Mouse (Mus musculus): ENCODE results near the gene Grm4. TPM values are rescaled to one million over a fixed set of nuclear protein-coding genes. Genes with fewer than 3 reads are reported as not detected.

The Grm4 gene
- polyA plus RNA-seq, 1 experiment from 2014 or later = 10.1 TPM

DNA sequence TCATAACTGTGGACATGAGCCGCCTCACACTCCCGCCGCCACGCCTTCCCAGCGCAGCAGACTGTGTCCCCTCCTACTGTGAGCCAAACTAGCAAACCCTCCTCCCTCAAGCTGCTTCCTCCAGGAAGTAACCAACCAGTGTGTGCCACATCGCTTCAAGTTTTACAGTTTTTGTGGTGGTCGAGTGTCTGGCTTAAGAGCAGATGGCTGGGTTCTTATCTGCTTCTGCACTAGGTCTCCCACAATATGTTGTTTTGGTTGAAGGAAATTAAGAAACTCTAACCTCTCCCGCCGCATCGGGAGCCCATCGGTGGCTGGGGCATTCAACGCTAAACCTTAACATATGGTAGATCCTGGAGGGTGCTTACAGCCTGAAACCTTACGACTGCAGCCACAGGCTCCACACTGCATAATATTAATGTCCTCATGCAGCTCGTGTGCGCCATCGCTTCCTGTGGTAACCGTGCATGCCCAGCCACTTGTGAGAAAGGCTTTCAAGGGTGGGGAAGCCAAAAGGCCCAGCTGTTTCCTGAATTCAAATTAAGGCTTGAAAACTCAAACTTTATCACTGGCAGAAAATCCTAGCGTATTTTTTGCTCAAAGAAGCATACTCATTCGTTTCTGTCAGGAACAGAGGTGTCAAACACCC, 115.7 kb downstream of the Grm4 start:
- 90% methylated on average over 19 of the region's 19 CpGs for WGBS

DNA sequence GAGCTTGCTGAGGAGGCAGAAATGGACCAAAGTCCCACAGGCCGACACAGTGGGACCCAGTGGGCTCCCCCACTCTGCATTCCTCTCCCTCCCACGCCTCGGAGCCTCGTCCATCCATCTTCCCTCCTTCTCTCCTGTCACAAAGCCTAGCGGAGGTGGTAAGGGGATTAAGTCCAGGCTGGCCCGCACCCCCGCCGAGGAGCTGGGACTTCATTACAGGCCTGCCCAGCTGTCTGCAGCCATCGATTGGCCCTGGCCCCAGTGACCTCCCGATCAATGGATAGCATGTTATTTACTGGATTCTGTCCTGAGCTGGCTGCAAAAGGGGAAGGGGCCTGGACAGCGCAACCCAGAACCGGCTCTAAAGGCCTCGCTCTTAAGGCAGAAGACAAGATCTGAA, 120.0 kb downstream of the Grm4 start:
- 10% methylated on average over 13 of the region's 13 CpGs for WGBS
- H3K27me3 ChIP-seq (ENCODE audit: control insufficient read depth, insufficient read depth, low read length) = no peaks in the 10 kb centered on the region
- H3K9ac ChIP-seq (replicated peaks; ENCODE audit: low read length) = no peak overlapping the region
- no peaks in the 10 kb centered on the region for H3K36me3 ChIP-seq (ENCODE audit: control insufficient read depth, insufficient read depth, low read length)
- no peak overlapping the region for H3K4me3 ChIP-seq (replicated peaks; ENCODE audit: low read depth, low read length)
- H3K4me1 ChIP-seq (ENCODE audit: control insufficient read depth, insufficient read depth, low read length) = peaks cover 13% of the 10 kb centered on the region; the same call in 1 of the 2 replicates
- H3K9me3 ChIP-seq (ENCODE audit: control insufficient read depth, low read length) = no peaks in the 10 kb centered on the region
- DNase-seq (no peak), ATAC-seq (ENCODE audit: low FRiP score, low TSS enrichment) (no peak)
- no peak overlapping the region for H3K27ac ChIP-seq (replicated peaks; ENCODE audit: low read depth, low read length)
- no peak overlapping the region for H3K4me2 ChIP-seq (ENCODE audit: low read length)

More for the DNA sequence above, 115.7 kb downstream of the Grm4 start:
- no peak overlapping the region for H3K4me3 ChIP-seq (replicated peaks; ENCODE audit: low read depth, low read length)
- no peaks in the 10 kb centered on the region for H3K36me3 ChIP-seq (ENCODE audit: control insufficient read depth, insufficient read depth, low read length)
- no peak for ATAC-seq (ENCODE audit: low FRiP score, low TSS enrichment)
- H3K9ac ChIP-seq (replicated peaks; ENCODE audit: low read length) = no peak overlapping the region
- no peaks in the 10 kb centered on the region for H3K9me3 ChIP-seq (ENCODE audit: control insufficient read depth, low read length)
- H3K4me2 ChIP-seq (ENCODE audit: low read length) = no peak overlapping the region
- H3K27ac ChIP-seq (replicated peaks; ENCODE audit: low read depth, low read length) = no peak overlapping the region
- H3K27me3 ChIP-seq (ENCODE audit: control insufficient read depth, insufficient read depth, low read length) = no peaks in the 10 kb centered on the region
- peaks cover 18% of the 10 kb centered on the region; the same call in 1 of the 2 replicates for H3K4me1 ChIP-seq (ENCODE audit: control insufficient read depth, insufficient read depth, low read length)
- DNase-seq = no peak

DNA sequence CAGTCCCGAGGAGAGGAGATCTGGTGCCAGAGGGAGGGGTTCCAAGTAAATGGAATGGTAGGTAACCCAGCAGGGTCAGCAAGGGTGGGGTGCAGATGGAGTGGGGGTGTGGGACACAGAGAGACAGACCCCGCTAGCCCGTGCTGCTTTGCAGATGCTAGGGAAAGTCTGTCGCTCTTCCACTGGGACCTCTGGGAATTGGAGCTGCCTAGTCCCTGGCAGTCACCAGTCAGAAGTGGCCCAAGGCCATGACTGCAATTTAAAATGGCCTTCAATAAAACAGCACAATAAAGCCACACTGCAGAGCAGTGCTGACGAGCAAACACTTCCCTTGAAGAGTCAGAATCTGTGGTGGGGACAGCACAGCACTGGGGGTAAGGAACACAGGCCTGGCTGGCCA, 127.3 kb downstream of the Grm4 start:
- H3K9me3 ChIP-seq (ENCODE audit: control insufficient read depth, low read length) = no peaks in the 10 kb centered on the region
- H3K4me1 ChIP-seq (ENCODE audit: control insufficient read depth, insufficient read depth, low read length) = peaks cover 21% of the 10 kb centered on the region
- DNase-seq = peak; percentile 49
- no peak for ATAC-seq (ENCODE audit: low FRiP score, low TSS enrichment)
- no peak overlapping the region; the same call in 1 of the 2 replicates for H3K27ac ChIP-seq (replicated peaks; ENCODE audit: low read depth, low read length)
- no peak overlapping the region for H3K4me3 ChIP-seq (replicated peaks; ENCODE audit: low read depth, low read length)
- H3K9ac ChIP-seq (replicated peaks; ENCODE audit: low read length) = no peak overlapping the region
- H3K36me3 ChIP-seq (ENCODE audit: control insufficient read depth, insufficient read depth, low read length) = no peaks in the 10 kb centered on the region
- WGBS = 54% methylated on average over 5 of the region's 5 CpGs
- H3K27me3 ChIP-seq (ENCODE audit: control insufficient read depth, insufficient read depth, low read length) = no peaks in the 10 kb centered on the region
- no peak overlapping the region for H3K4me2 ChIP-seq (ENCODE audit: low read length)

DNA sequence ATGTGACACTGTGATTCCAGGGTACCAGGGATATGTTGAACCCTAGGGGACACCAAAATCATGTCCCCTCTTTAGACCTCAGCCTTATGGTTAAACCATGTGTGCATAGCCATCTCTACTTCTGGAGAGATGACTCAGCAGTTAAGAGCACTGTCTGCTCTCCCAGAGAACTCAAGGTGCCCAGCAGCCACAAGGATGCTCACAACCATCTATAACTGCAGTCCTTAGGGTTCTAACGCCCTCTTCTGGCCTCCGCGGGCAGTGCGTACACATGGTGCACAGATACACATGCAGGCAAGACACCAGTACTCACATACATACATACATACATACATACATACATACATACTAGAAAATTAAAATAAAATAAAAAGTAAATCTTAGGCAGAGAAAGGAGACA, 127.8 kb downstream of the Grm4 start:
- peaks cover 24% of the 10 kb centered on the region for H3K4me1 ChIP-seq (ENCODE audit: control insufficient read depth, insufficient read depth, low read length)
- no peaks in the 10 kb centered on the region for H3K27me3 ChIP-seq (ENCODE audit: control insufficient read depth, insufficient read depth, low read length)
- no peak overlapping the region for H3K9ac ChIP-seq (replicated peaks; ENCODE audit: low read length)
- 85% methylated on average over 4 of the region's 4 CpGs for WGBS
- DNase-seq = no peak
- no peak for ATAC-seq (ENCODE audit: low FRiP score, low TSS enrichment)
- no peaks in the 10 kb centered on the region for H3K36me3 ChIP-seq (ENCODE audit: control insufficient read depth, insufficient read depth, low read length)
- H3K4me2 ChIP-seq (ENCODE audit: low read length) = no peak overlapping the region
- H3K27ac ChIP-seq (replicated peaks; ENCODE audit: low read depth, low read length) = peak overlapping the region; percentile 43; the same call in 1 of the 2 replicates
- no peaks in the 10 kb centered on the region for H3K9me3 ChIP-seq (ENCODE audit: control insufficient read depth, low read length)
- H3K4me3 ChIP-seq (replicated peaks; ENCODE audit: low read depth, low read length) = no peak overlapping the region

DNA sequence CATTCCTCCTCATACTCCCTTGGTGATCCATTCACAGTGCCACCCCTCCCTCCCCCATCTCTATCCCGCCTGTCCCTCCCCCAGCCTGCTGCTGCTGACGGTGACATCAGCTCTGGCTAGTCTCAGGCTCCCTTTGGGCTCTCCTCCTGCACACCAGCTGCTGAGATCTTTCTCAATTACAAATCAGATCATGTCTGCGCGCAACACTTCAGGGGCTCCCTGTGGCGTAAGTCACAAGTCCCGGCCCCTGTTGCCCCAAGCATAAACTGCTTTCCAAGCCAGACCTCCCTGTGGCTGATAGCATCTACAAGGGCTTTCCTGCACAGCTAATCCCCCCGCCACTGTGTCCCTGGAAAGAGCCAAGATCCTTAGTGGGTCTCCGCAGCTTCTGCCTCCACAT, 128.3 kb downstream of the Grm4 start:
- no peak overlapping the region for H3K4me2 ChIP-seq (ENCODE audit: low read length)
- H3K36me3 ChIP-seq (ENCODE audit: control insufficient read depth, insufficient read depth, low read length) = no peaks in the 10 kb centered on the region
- H3K9ac ChIP-seq (replicated peaks; ENCODE audit: low read length) = no peak overlapping the region
- H3K27me3 ChIP-seq (ENCODE audit: control insufficient read depth, insufficient read depth, low read length) = no peaks in the 10 kb centered on the region
- ATAC-seq (ENCODE audit: low FRiP score, low TSS enrichment) (peak; percentile 38; the same call in 1 of the 2 replicates), DNase-seq (peak; percentile 73)
- WGBS = 11% methylated on average over 8 of the region's 8 CpGs
- no peaks in the 10 kb centered on the region for H3K9me3 ChIP-seq (ENCODE audit: control insufficient read depth, low read length)
- peak overlapping the region; percentile 43 for H3K27ac ChIP-seq (replicated peaks; ENCODE audit: low read depth, low read length)
- peaks cover 24% of the 10 kb centered on the region for H3K4me1 ChIP-seq (ENCODE audit: control insufficient read depth, insufficient read depth, low read length)
- no peak overlapping the region for H3K4me3 ChIP-seq (replicated peaks; ENCODE audit: low read depth, low read length)

DNA sequence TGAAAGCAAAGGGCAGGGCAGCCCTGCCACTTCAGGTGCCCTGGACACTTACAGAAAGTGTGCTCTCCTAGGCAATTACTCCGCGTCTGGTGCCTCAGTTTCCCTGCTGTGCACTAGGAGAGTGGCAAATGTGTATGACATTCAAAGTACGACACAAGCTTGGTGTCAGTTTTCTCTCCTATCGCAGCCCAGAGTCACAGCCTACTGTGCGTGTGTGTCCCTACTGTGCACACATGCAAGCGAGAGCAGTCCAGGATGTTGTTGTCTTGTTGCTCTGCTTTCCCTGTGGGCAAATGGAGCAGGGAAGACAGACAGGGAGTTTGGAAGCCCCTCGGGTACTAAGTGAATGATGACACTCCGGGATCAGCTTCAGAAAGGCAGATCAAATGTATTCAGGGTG, 131.2 kb downstream of the Grm4 start:
- Histone ChIP-seq H3K4me2 (ENCODE audit: low read length) (no peak overlapping the region), H3K9ac (replicated peaks; ENCODE audit: low read length) (no peak overlapping the region), H3K27ac (replicated peaks; ENCODE audit: low read depth, low read length) (peak overlapping the region; percentile 60), H3K36me3 (ENCODE audit: control insufficient read depth, insufficient read depth, low read length) (no peaks in the 10 kb centered on the region), H3K4me3 (replicated peaks; ENCODE audit: low read depth, low read length) (no peak overlapping the region), H3K27me3 (ENCODE audit: control insufficient read depth, insufficient read depth, low read length) (no peaks in the 10 kb centered on the region), H3K9me3 (ENCODE audit: control insufficient read depth, low read length) (no peaks in the 10 kb centered on the region), H3K4me1 (ENCODE audit: control insufficient read depth, insufficient read depth, low read length) (peaks cover 32% of the 10 kb centered on the region)
- ATAC-seq (ENCODE audit: low FRiP score, low TSS enrichment) = no peak
- DNase-seq = no peak
- 89% methylated on average over 8 of the region's 8 CpGs for WGBS

DNA sequence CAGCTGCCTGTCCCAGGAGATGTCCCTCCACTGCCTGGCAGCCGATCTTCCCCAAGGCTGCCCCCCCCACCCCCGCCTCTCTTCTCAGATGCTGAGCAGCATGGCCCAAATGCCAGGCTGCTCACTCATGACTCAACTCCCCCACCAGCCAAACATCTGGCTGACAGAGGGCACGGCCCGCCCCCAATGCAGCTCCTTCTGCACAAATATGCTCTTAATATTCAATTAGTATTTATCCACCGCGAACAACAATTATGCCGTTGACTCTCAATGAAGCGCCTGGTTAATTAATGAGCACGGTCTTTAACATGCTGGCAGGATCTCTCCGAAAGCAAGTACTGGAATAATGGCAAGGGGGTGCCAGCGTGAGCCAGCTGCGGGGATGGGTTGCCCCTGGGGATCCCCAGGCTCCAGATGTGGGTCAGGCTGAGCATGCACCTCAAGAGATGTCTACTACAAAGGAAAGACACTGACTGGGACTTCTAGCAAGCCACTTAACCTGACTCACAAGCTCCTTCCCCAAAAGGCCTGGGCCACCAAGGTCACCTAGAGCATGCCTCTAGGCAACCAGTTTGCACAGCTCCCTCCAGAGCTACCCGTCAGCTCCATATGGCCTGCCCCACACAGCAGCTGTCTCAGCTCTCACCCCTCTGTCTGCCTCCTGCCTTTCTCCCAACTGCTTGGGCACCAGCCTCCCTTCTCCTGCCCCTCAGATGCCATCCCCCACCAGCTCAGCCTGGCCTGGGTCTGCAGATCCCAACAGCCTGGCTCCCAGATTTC, 131.8 kb downstream of the Grm4 start:
- ATAC-seq (ENCODE audit: low FRiP score, low TSS enrichment) = no peak
- DNase-seq = peak; percentile 65
- Histone ChIP-seq H3K4me2 (ENCODE audit: low read length) (no peak overlapping the region), H3K9ac (replicated peaks; ENCODE audit: low read length) (no peak overlapping the region), H3K27me3 (ENCODE audit: control insufficient read depth, insufficient read depth, low read length) (no peaks in the 10 kb centered on the region), H3K9me3 (ENCODE audit: control insufficient read depth, low read length) (no peaks in the 10 kb centered on the region), H3K4me3 (replicated peaks; ENCODE audit: low read depth, low read length) (no peak overlapping the region), H3K27ac (replicated peaks; ENCODE audit: low read depth, low read length) (peak overlapping the region; percentile 60), H3K4me1 (ENCODE audit: control insufficient read depth, insufficient read depth, low read length) (peaks cover 32% of the 10 kb centered on the region), H3K36me3 (ENCODE audit: control insufficient read depth, insufficient read depth, low read length) (no peaks in the 10 kb centered on the region)
- WGBS = 46% methylated on average over 13 of the region's 13 CpGs

DNA sequence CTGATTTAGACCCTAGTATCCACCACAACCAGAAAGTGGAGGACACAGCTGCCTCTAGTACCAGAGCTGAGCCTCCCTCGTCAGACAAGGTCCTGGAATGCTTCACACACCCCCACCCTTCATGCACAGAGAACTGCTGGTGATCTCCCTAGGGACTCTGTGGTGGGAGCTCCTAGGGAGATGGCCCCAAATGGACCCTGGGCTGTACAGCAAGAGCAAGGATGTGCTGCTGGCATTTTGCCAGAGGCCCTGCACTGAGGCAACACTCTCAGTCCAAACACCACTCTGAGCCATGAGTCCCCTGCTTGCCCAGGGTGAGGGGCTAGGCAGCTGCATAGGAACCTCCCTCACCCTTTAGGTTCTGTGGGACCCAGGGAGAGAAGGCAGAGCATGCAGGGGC, 134.8 kb downstream of the Grm4 start:
- ATAC-seq (ENCODE audit: low FRiP score, low TSS enrichment) = no peak
- Histone ChIP-seq H3K9me3 (ENCODE audit: control insufficient read depth, low read length) (no peaks in the 10 kb centered on the region), H3K27ac (replicated peaks; ENCODE audit: low read depth, low read length) (no peak overlapping the region), H3K4me2 (ENCODE audit: low read length) (no peak overlapping the region), H3K4me1 (ENCODE audit: control insufficient read depth, insufficient read depth, low read length) (peaks cover 20% of the 10 kb centered on the region), H3K27me3 (ENCODE audit: control insufficient read depth, insufficient read depth, low read length) (no peaks in the 10 kb centered on the region), H3K9ac (replicated peaks; ENCODE audit: low read length) (no peak overlapping the region), H3K36me3 (ENCODE audit: control insufficient read depth, insufficient read depth, low read length) (no peaks in the 10 kb centered on the region), H3K4me3 (replicated peaks; ENCODE audit: low read depth, low read length) (no peak overlapping the region)
- DNase-seq = no peak
- 45% methylated on average over 1 of the region's 1 CpGs for WGBS
